11 mouse cellular contexts compared by ENCODE assay signal in the genomic region with DNA sequence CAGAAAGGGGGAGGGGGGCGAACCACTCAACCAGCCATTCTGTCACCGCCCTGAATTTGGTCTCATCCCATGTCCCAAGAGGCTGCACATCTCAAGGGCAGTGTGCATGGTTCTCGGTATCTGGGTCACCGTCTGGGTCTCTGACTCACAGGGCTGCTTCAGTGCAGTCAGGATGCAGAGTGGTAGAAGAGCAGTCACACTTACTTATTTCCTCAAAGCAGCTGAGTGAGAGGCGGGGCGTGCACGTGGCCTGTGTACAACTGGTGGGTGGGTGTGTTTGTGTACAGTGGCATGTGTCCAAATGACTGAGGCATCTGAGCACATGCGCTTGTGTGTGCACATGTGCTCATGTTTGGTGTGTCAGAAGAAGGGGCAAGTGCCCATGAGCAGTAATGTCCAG. TPM values are rescaled to one million over a fixed set of nuclear protein-coding genes. Genes with fewer than 3 reads are reported as not detected.
DNase-seq lines count a peak whose midpoint lies in the region; ATAC-seq and TF ChIP-seq lines count a peak whose summit lies in the region.
"Had no signal": no experiment of that assay in that cellular context is flagged by ENCODE, and none has a peak within 500 bp of the region (broad histone marks: within the 10 kb centered on the region; RNA-seq: fewer than 3 reads in every experiment).

No protein-coding gene starts in this region.

- no peak for TF ChIP-seq EP300 in lung, postnatal 0 days (IDR thresholded peaks at IDR 0.05)

- WGBS in lung, postnatal 0 days: 42% methylated on average over 8 of the region's 8 CpGs

- peak; percentile 10 to 15 for DNase-seq in heart, adult 18-20 months
- DNase-seq in heart, adult 8-10 months (ENCODE audit: low spot score): no peak
- DNase-seq in Muller cell, postnatal 12 days (ENCODE audit: inconsistent ontology term): peak; percentile 54
- DNase-seq in frontal cortex, postnatal 36 days (ENCODE audit: low spot score in 2 of 2): peak; percentile 44 to 63
- peak; percentile 72 for DNase-seq in lung, postnatal 0 days (ENCODE audit: low spot score)
- no peak for DNase-seq in thymus, postnatal 14 days
- DNase-seq in thymus, postnatal 36 days: no peak
- no peak for DNase-seq in cerebellum, postnatal 14 days
- DNase-seq: cerebellum, postnatal 25 days had no signal

- peak; percentile 89 for ATAC-seq in lung, postnatal 0 days
- ATAC-seq: forebrain, embryonic 14.5 days had no signal

- H3K4me1 ChIP-seq in lung, postnatal 0 days (ENCODE audit: insufficient read depth, low read depth, low read length): no peaks in the 10 kb centered on the region

- no peak overlapping the region for H3K4me2 ChIP-seq in lung, postnatal 0 days (replicated peaks; ENCODE audit: low read depth, low read length)
- H3K4me2 ChIP-seq: limb, embryonic 12.5 days had no signal

- no peaks in the 10 kb centered on the region for H3K9me3 ChIP-seq in lung, postnatal 0 days (ENCODE audit: low read length)
- H3K9me3 ChIP-seq: limb, embryonic 12.5 days had no signal

- no peaks in the 10 kb centered on the region for H3K36me3 ChIP-seq in lung, postnatal 0 days (ENCODE audit: insufficient read depth, low read length)
- H3K36me3 ChIP-seq: limb, embryonic 12.5 days had no signal

- H3K27me3 ChIP-seq in lung, postnatal 0 days (replicated peaks; ENCODE audit: insufficient read depth, low read length): no peaks in the 10 kb centered on the region

- H3K9ac ChIP-seq in lung, postnatal 0 days (replicated peaks; ENCODE audit: low read depth): no peak overlapping the region
- H3K9ac ChIP-seq: limb, embryonic 12.5 days had no signal

- H3K4me3 ChIP-seq in lung, postnatal 0 days (ENCODE audit: low read depth, low read length): no peak overlapping the region
- H3K4me3 ChIP-seq: limb, embryonic 12.5 days had no signal

- no peak overlapping the region for H3K27ac ChIP-seq in lung, postnatal 0 days (ENCODE audit: low read length)
- H3K27ac ChIP-seq: limb, embryonic 12.5 days had no signal

- TF ChIP-seq CTCF in lung, postnatal 0 days (IDR thresholded peaks at IDR 0.05): no peak

RNA-seq across cellular contexts. Expression of a gene that starts 28.8 kb away (rescaled TPM):
- total RNA-seq in heart, adult 18-20 months (2021): 1 to 10 TPM; 1.7 to 1.9 TPM
- 1 to 10 TPM in 2 of 4 experiments, under 1 TPM in 2; 0.65 to 2.1 (median 1.3) TPM for total RNA-seq in heart, adult 8-10 months (2022)
- polyA plus RNA-seq in lung, postnatal 0 days (2015; fragmentation: Nextera tagmentation; extraction: Ambion mirVana): 0.66 and 0.93 TPM in 2 replicates

Comparison
In these comparisons a context has a peak if more than half of its experiments do, and no peak if none do; other contexts are left out.
1. DNase-seq: peak in heart, adult 18-20 months (2 of 2), Muller cell, postnatal 12 days (single experiment), frontal cortex, postnatal 36 days (2 of 2) and lung, postnatal 0 days (single experiment); none in heart, adult 8-10 months (single experiment), thymus, postnatal 14 days (single experiment), thymus, postnatal 36 days (0 of 2) and cerebellum, postnatal 14 days (0 of 2).